Mouse (Mus musculus): ENCODE measurements around the gene Arid3b.

Arid3b gene

GRCm38 (mm10) chr9:57744462-57745091 is 92.0 kb downstream of the Arid3b start:
- peak in 1 of 2 experiments; percentile 48 for DNase-seq
